Mouse (Mus musculus): ENCODE data around the gene Dlg3.

DNA sequence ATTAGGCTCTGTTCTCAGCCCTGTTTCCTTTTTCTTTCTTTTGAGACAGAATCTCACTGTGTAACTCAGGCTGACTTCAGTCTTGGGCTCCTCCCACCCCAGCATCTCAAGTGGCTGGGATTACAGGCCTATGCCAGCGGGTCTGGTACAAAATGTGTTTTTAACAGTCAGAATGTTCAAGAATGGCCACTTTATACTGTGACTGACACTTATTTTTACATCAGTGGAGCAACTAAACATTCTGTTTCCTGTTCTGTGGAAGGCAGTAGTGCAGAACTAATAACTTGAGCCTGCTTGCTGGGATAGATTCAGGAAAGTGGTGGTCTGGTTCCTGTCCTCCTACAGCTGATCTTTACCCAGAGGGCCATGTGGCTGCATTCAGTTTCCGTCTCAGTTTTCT lies 33.1 kb downstream of the Dlg3 start:
- no peak for TF ChIP-seq MAX (IDR thresholded peaks at IDR 0.05; ENCODE audit: low read length)
- no peak for TF ChIP-seq RCOR1 (conservative IDR thresholded peaks at IDR 0.05; ENCODE audit: low read depth, low read length)
- no peak for TF ChIP-seq CHD1 (IDR thresholded peaks at IDR 0.05; ENCODE audit: low read depth, low read length)
- TF ChIP-seq POLR2A (IDR thresholded peaks at IDR 0.05; ENCODE audit: low read depth, low read length), result no peak
- TF ChIP-seq USF1 (IDR thresholded peaks at IDR 0.05; ENCODE audit: low read depth, low read length), result no peak
- TF ChIP-seq CTCF (conservative IDR thresholded peaks at IDR 0.05 in 1 of 2, IDR thresholded peaks at IDR 0.05 in 1 of 2; ENCODE audit: low read depth in 2 of 2, low read length in 2 of 2), result no peak
- no peak for TF ChIP-seq TCF12 (IDR thresholded peaks at IDR 0.05; ENCODE audit: low read depth, low read length)
- no peak for TF ChIP-seq ZKSCAN1 (IDR thresholded peaks at IDR 0.05; ENCODE audit: borderline replicate concordance, low read depth, low read length)
- TF ChIP-seq E2F4 (IDR thresholded peaks at IDR 0.05; ENCODE audit: insufficient replicate concordance, low read depth, low read length), result no peak
- TF ChIP-seq HCFC1 (IDR thresholded peaks at IDR 0.05; ENCODE audit: low read depth, low read length), result no peak
- no peak for TF ChIP-seq IRF4 (IDR thresholded peaks at IDR 0.05; ENCODE audit: low read depth, low read length)

All from CH12.LX (cell line).